Mouse (Mus musculus) small intestine, adult 2 months (tissue): ENCODE measurements around the gene Fam227b.

Experiments used
- CTCF ChIP-seq: fragments of 200-500 bp; IDR thresholded peaks from 2 replicates; pipeline ENCODE4 v1.5.1; 2012; ENCODE audit warnings: low read depth, mild to moderate bottlenecking, control low read depth, inconsistent platforms, low read length, moderate library complexity, mixed read lengths; ENCODE audit not compliant: insufficient replicate concordance, insufficient read length; ENCODE audit errors: extremely low read depth
- POLR2A ChIP-seq: fragments of 200-500 bp; IDR thresholded peaks from 2 replicates; pipeline ENCODE4 v1.6.1; 2012; ENCODE audit warnings: low read depth, mild to moderate bottlenecking, control low read depth, inconsistent platforms, low read length, moderate library complexity

DNA sequence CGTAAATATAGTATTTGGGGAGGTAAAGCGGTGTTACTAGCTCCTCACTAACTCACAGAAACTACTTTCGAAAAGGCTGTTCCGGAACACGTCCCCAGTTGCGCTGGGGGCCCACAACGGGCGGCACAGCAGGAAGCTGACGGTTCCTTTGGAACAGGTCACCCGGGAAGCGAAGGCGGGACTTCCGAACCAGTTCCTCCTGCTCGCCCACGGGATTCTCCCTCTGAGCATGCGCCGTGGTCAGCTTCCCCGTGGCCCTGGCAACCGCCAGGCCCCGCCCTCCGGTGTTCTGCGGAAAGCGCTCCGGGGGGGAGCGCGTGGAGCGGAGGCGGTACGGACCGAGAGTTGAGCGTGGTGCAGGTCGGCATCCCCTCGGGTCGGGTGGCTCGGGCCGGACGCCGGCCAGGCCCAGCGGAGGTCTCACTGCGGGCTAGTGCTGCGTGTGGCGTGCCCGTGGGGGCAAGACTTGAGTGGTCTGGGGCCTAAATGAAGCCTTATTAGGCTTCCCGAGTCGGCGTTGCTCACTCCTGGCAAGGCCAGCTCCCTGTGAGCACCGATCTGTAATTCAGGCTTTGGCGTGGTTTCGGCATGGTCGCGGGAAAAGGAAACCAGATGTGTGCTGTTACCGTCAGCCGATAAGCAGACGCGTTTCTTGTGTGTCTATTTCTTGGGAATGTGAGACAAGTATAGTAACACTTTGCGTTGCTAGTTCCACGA, at the start of gene Fam227b, which contains the start of gene Dtwd1:
- TF ChIP-seq CTCF = no peak
- peak; percentile 79 for TF ChIP-seq POLR2A
